Mouse (Mus musculus) midbrain, embryonic 11.5 days (tissue): Measurements from ENCODE around the gene Inpp5d. TPM values are rescaled to one million over a fixed set of nuclear protein-coding genes. Genes with fewer than 3 reads are reported as not detected.
A peak's percentile ranks its signal among the peaks of the same experiment; 100 is the strongest.

ENCODE experiments used
- ATAC-seq: fragments of 200-750 bp; cut with Nextera tagmentation; 2 replicates; pipeline ENCODE4 v1.8.0; 2017; ENCODE audit warnings: moderate TSS enrichment, moderate library complexity; ENCODE audit not compliant: low FRiP score
- DNase-seq: peaks from one replicate; pipeline ENCODE4 v3.0.0; 2015; ENCODE audit warnings: low spot score; ENCODE audit errors: missing footprints
- H3K27ac ChIP-seq: fragments of 300-500 bp; sonication (generic); 2 replicates; pipeline ENCODE4 v1.5.1; 2014; ENCODE audit warnings: low read depth, low read length
- H3K27me3 ChIP-seq: fragments of 300-500 bp; sonication (generic); 2 replicates; pipeline ENCODE4 v1.6.1; 2014; ENCODE audit warnings: mild to moderate bottlenecking, low read length, moderate library complexity, mixed read lengths; ENCODE audit not compliant: control insufficient read depth, insufficient read depth
- H3K36me3 ChIP-seq: fragments of 300-500 bp; sonication (generic); 2 replicates; pipeline ENCODE4 v1.6.1; 2014; ENCODE audit warnings: mild to moderate bottlenecking, low read length, moderate library complexity, mixed read lengths; ENCODE audit not compliant: control insufficient read depth, insufficient read depth
- H3K4me1 ChIP-seq: fragments of 300-500 bp; sonication (generic); 2 replicates; pipeline ENCODE4 v1.6.1; 2014; ENCODE audit warnings: low read length; ENCODE audit not compliant: control insufficient read depth, insufficient read depth
- H3K4me2 ChIP-seq: fragments of 300-500 bp; sonication (generic); 2 replicates; pipeline ENCODE4 v1.6.1; 2014; ENCODE audit warnings: mild to moderate bottlenecking, moderate library complexity
- H3K4me3 ChIP-seq: fragments of 300-500 bp; sonication (generic); 2 replicates; pipeline ENCODE4 v1.5.1; 2014; ENCODE audit warnings: low read depth, low read length
- H3K9ac ChIP-seq: fragments of 300-500 bp; sonication (generic); 2 replicates; pipeline ENCODE4 v1.6.1; 2014; ENCODE audit warnings: low read length
- H3K9me3 ChIP-seq: fragments of 300-500 bp; sonication (generic); 2 replicates; pipeline ENCODE4 v1.6.1; 2016; ENCODE audit warnings: low read length; ENCODE audit not compliant: control insufficient read depth
- WGBS: fragments of 180-500 bp; shearing (Covaris S2); extraction: QIAGEN DNeasy Blood & Tissue Kit; methylation state at CpG from one replicate; pipeline ENCODE4 v1.1.7; 2014; 5-methylcytosine and 5-hydroxymethylcytosine counted together
- polyA plus RNA-seq: library from polyadenylated mRNA; unstranded; fragments of >200 nt; fragmentation: Nextera tagmentation; extraction: Ambion mirVana; gene quantifications from 2 replicates; pipeline ENCODE4 v1.2.1, GENCODE M21; 2014

The Inpp5d gene
- polyA plus RNA-seq, 1 experiment from 2014 or later, result 4.8 TPM

GRCm38 (mm10) chr1:87594261-87594660 is 25.9 kb upstream of the Inpp5d start:
- DNase-seq, result no peak
- no peak overlapping the region for H3K9ac ChIP-seq
- H3K4me1 ChIP-seq, result no peaks in the 10 kb centered on the region
- H3K36me3 ChIP-seq, result no peaks in the 10 kb centered on the region
- H3K4me2 ChIP-seq, result no peak overlapping the region
- no peak for ATAC-seq
- 87% methylated on average over 3 of the region's 3 CpGs for WGBS
- H3K4me3 ChIP-seq, result no peak overlapping the region
- H3K27me3 ChIP-seq, result no peaks in the 10 kb centered on the region
- no peak overlapping the region for H3K27ac ChIP-seq
- H3K9me3 ChIP-seq, result no peaks in the 10 kb centered on the region

- no peak for ATAC-seq
- Histone ChIP-seq H3K36me3 (no peaks in the 10 kb centered on the region), H3K9me3 (no peaks in the 10 kb centered on the region), H3K4me2 (no peak overlapping the region), H3K27ac (no peak overlapping the region), H3K4me1 (no peaks in the 10 kb centered on the region), H3K4me3 (no peak overlapping the region), H3K9ac (no peak overlapping the region), H3K27me3 (no peaks in the 10 kb centered on the region)
- no peak for DNase-seq
- 97% methylated on average over 10 of the region's 10 CpGs for WGBS
Measured at GRCm38 (mm10) chr1:87594671-87595070, 25.4 kb upstream of the Inpp5d start.

- no peak overlapping the region for H3K4me2 ChIP-seq
- ATAC-seq (no peak), DNase-seq (no peak)
- no peaks in the 10 kb centered on the region for H3K27me3 ChIP-seq
- WGBS, result 87% methylated on average over 7 of the region's 7 CpGs
- H3K36me3 ChIP-seq, result no peaks in the 10 kb centered on the region
- no peak overlapping the region for H3K4me3 ChIP-seq
- no peaks in the 10 kb centered on the region for H3K9me3 ChIP-seq
- H3K9ac ChIP-seq, result no peak overlapping the region
- H3K4me1 ChIP-seq, result no peaks in the 10 kb centered on the region
- no peak overlapping the region for H3K27ac ChIP-seq
Measured at GRCm38 (mm10) chr1:87600533-87600932, 19.6 kb upstream of the Inpp5d start.

GRCm38 (mm10) chr1:87601801-87602200 is 18.3 kb upstream of the Inpp5d start:
- H3K9ac ChIP-seq, result no peak overlapping the region
- DNase-seq, result no peak
- WGBS, result 76% methylated on average over 2 of the region's 2 CpGs

GRCm38 (mm10) chr1:87603389-87603788 is 16.7 kb upstream of the Inpp5d start:
- ATAC-seq (no peak), DNase-seq (no peak)
- no peaks in the 10 kb centered on the region for H3K27me3 ChIP-seq
- no peaks in the 10 kb centered on the region for H3K36me3 ChIP-seq
- H3K4me1 ChIP-seq, result no peaks in the 10 kb centered on the region
- H3K9ac ChIP-seq, result no peak overlapping the region
- no peak overlapping the region for H3K27ac ChIP-seq
- H3K4me3 ChIP-seq, result no peak overlapping the region
- WGBS, result 96% methylated on average over 5 of the region's 5 CpGs
- no peak overlapping the region for H3K4me2 ChIP-seq
- H3K9me3 ChIP-seq, result no peaks in the 10 kb centered on the region

More at GRCm38 (mm10) chr1:87601801-87602200, 18.3 kb upstream of the Inpp5d start:
- no peak overlapping the region for H3K4me2 ChIP-seq
- H3K27ac ChIP-seq, result no peak overlapping the region
- H3K36me3 ChIP-seq, result no peaks in the 10 kb centered on the region
- ATAC-seq, result no peak
- H3K27me3 ChIP-seq, result no peaks in the 10 kb centered on the region
- H3K4me3 ChIP-seq, result no peak overlapping the region
- H3K4me1 ChIP-seq, result no peaks in the 10 kb centered on the region
- no peaks in the 10 kb centered on the region for H3K9me3 ChIP-seq

DNA sequence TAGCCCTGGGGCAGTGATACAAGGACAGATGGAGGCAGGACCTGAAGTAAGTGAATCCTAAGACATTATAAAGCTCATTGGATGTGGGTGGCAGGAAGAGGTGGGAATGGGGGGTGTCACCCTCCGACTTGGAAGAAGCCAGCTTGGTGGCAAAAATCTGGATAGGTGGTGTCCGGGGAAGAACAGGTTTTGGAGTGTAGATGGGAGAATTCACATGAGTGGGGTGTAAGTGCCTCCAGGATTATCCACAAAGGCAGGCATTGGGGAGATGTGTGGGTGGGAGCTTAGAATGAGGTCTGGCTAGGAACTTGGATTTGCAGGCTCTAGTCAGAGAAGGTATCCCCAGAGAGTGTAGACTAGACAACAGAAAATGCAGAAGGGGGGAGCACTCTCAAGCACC is 14.8 kb upstream of the Inpp5d start:
- Histone ChIP-seq H3K9me3 (no peaks in the 10 kb centered on the region), H3K36me3 (no peaks in the 10 kb centered on the region), H3K4me1 (no peaks in the 10 kb centered on the region), H3K4me3 (no peak overlapping the region), H3K9ac (no peak overlapping the region), H3K4me2 (no peak overlapping the region), H3K27me3 (no peaks in the 10 kb centered on the region), H3K27ac (no peak overlapping the region)
- ATAC-seq (no peak), DNase-seq (no peak)
- 81% methylated on average over 2 of the region's 2 CpGs for WGBS

DNA sequence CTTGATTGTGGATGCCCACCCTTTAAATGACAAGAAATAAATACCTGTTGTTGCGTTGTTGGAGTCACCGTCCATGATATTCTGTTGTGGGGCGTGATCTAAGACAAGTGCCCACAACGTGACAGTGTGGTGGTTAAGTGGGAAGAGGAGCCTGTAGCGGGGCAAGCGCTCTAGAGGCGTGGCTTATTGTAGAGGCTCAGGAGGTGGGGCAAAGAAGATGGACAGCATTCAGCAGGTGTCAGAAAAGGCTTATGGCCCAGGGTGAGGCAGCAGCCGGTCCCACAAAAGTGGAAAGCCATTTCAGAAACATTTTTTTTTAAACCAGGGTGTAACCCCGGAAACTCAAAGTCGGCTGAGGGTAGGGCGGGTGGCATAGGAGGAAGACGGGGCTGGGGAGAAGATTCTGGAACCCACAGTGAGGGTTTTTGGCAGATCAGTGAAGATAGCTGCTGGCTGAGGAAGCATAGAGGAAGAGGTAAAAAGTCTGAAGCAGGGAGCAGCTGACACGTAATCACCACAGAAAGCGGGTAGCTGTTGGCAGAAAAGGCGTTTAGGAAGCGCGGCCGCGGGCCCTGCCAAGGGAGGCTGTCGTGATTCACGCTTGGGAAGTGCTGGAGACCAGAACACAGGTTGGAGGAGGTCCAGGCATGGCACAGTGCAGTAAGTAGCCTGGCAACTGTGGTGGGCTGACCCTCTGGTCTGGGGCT is 12.6 kb upstream of the Inpp5d start:
- no peak overlapping the region for H3K4me2 ChIP-seq
- DNase-seq (no peak), ATAC-seq (no peak)
- 84% methylated on average over 21 of the region's 21 CpGs for WGBS
- H3K4me3 ChIP-seq, result no peak overlapping the region
- H3K4me1 ChIP-seq, result no peaks in the 10 kb centered on the region
- H3K27me3 ChIP-seq, result no peaks in the 10 kb centered on the region
- H3K36me3 ChIP-seq, result no peaks in the 10 kb centered on the region
- H3K27ac ChIP-seq, result no peak overlapping the region
- H3K9ac ChIP-seq, result no peak overlapping the region
- H3K9me3 ChIP-seq, result no peaks in the 10 kb centered on the region

GRCm38 (mm10) chr1:87608416-87609046 is 11.6 kb upstream of the Inpp5d start:
- ATAC-seq, result no peak

DNA sequence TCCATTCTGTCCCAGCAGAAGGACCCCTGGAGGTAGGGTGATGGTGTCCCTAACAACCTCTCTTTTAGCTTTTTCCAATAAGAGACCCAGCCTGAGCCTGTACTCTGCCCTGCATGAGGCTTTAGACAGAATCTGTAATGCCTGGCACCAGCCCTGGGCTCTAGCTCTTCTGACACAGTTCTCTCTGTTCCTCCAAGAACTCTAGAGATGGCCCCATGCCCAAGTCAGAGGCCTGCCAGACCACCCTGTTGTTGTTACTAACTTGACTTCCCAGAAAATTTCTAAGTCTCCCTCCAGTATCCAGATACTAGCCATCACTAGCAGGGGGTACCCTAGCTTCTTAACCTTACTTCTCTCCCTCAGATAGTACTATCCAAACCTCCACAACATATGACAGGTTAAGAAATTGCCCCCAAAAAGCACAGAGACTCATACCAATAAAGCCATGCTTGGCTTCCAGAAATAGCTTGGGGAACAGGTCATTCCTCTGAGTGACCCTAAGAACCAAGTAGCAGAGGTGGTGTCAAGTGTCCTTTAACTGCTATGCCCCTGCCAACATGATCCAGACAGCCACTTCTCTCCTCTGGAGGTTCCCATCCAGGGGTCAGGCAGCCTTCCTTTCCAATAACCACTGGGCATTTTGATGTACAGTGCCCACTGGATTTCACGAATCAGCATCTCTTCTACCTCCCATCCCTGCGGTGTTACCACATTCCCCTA is 5.4 kb upstream of the Inpp5d start:
- no peaks in the 10 kb centered on the region for H3K9me3 ChIP-seq
- ATAC-seq, result no peak
- 84% methylated on average over 2 of the region's 2 CpGs for WGBS

More at GRCm38 (mm10) chr1:87608416-87609046, 11.6 kb upstream of the Inpp5d start:
- Histone ChIP-seq H3K4me3 (no peak overlapping the region), H3K27ac (no peak overlapping the region), H3K4me1 (no peaks in the 10 kb centered on the region), H3K9me3 (no peaks in the 10 kb centered on the region), H3K36me3 (no peaks in the 10 kb centered on the region), H3K4me2 (no peak overlapping the region), H3K27me3 (no peaks in the 10 kb centered on the region), H3K9ac (no peak overlapping the region)
- WGBS, result 29% methylated on average over 7 of the region's 7 CpGs
- DNase-seq, result peak; percentile 97

More for the DNA sequence above, 5.4 kb upstream of the Inpp5d start:
- Histone ChIP-seq H3K4me2 (no peak overlapping the region), H3K9ac (no peak overlapping the region), H3K4me1 (no peaks in the 10 kb centered on the region), H3K4me3 (no peak overlapping the region), H3K27me3 (no peaks in the 10 kb centered on the region), H3K36me3 (no peaks in the 10 kb centered on the region), H3K27ac (no peak overlapping the region)
- no peak for DNase-seq
